Mouse (Mus musculus): ENCODE data around the gene Slc7a11. TPM values are rescaled to one million over a fixed set of nuclear protein-coding genes. Genes with fewer than 3 reads are reported as not detected.

The Slc7a11 gene
- polyA plus RNA-seq, 1 experiment from 2014 or later: 2.4 TPM

DNA sequence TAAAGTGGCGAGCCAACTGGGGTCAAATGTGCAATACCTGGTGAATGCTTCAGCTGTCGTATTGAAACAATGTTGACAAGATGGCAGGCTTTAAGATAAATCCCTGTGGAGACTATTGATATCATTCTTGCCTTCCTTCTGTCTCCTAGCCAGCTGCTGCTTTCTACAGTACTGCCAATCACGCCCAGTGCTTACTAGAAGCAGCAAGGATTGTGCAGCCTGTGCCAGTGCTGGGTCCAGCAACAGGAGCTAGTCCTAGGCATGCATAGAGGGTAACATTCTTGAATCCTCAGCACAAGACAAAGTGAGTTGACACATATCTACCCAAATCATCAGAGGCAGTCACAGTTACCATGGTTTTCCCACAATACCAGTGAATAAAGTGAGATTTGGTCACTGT lies 129.6 kb downstream of the Slc7a11 start:
- H3K4me3 ChIP-seq (ENCODE audit: low read depth, low read length): no peak overlapping the region
- no peaks in the 10 kb centered on the region for H3K9me3 ChIP-seq (ENCODE audit: control insufficient read depth, low read length)
- no peak for ATAC-seq (ENCODE audit: low FRiP score, low TSS enrichment)
- no peaks in the 10 kb centered on the region for H3K27me3 ChIP-seq (ENCODE audit: control insufficient read depth, insufficient read depth, low read length)
- no peaks in the 10 kb centered on the region for H3K36me3 ChIP-seq (ENCODE audit: control insufficient read depth, insufficient read depth, low read length)
- H3K27ac ChIP-seq (replicated peaks): no peak overlapping the region
- no peak for DNase-seq (ENCODE audit: low spot score)
- no peak overlapping the region for H3K9ac ChIP-seq (ENCODE audit: low read length)
- TF ChIP-seq CTCF (IDR thresholded peaks at IDR 0.05; ENCODE audit: low read depth): no peak
- no peak for TF ChIP-seq EP300 (optimal IDR thresholded peaks at IDR 0.05)
- H3K4me2 ChIP-seq (replicated peaks; ENCODE audit: low read depth): no peak overlapping the region
- 70% methylated on average over 3 of the region's 3 CpGs for WGBS
- H3K4me1 ChIP-seq (replicated peaks; ENCODE audit: control insufficient read depth, insufficient read depth): no peaks in the 10 kb centered on the region

DNA sequence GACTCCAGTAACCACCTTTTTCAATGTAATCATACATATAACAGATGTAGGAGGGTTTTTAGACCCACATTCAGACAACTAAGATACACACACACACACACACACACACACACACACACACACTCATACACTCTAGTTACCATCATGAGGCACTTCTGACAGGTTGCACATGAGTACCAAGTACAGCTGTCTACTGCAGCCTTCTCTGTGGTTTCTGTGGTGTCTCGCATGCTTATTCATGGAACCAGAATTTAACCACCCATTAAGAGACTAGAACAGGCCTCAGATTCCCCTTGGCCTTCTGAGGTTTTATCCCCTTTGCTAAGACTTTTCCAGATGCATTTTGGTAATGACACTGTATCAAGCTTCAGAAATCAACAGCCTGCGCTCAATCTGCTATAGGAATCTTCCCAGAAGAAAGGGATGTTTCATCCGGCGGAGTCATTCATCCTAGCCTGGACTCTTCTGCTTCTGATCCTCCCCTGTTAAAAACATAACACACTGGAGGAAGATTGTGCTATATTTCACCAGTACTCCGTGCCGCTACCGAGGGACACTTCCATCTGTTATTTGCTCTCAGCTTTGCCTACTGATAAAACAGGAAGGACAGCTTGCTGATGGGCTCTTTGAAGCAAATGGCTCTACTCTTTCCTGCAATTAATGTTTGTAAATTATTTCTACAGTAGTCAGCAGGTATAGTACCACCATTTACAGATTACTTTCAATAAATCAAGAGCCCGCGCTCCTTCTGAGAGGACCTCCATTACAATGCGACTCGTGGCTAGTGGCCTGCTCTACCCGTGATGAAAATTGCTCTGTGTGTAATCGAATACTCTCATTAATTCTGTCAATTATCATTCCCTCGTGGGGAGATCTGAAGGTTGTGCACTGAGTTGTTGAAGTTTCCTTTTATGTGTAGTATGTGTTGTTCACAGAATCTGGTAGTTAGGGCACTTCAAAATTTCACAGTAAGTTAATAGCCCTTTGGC lies 135.8 kb downstream of the Slc7a11 start:
- H3K27me3 ChIP-seq (ENCODE audit: control insufficient read depth, insufficient read depth, low read length): no peaks in the 10 kb centered on the region
- ATAC-seq (ENCODE audit: low FRiP score, low TSS enrichment): no peak
- TF ChIP-seq EP300 (optimal IDR thresholded peaks at IDR 0.05) (no peak), CTCF (IDR thresholded peaks at IDR 0.05; ENCODE audit: low read depth) (no peak)

GRCm38 (mm10) chr3:50306334-50306733 lies 137.1 kb downstream of the Slc7a11 start:
- WGBS: 73% methylated on average over 8 of the region's 8 CpGs
- no peak overlapping the region for H3K9ac ChIP-seq (ENCODE audit: low read length)
- no peaks in the 10 kb centered on the region for H3K27me3 ChIP-seq (ENCODE audit: control insufficient read depth, insufficient read depth, low read length)
- H3K36me3 ChIP-seq (ENCODE audit: control insufficient read depth, insufficient read depth, low read length): no peaks in the 10 kb centered on the region
- no peaks in the 10 kb centered on the region for H3K4me1 ChIP-seq (replicated peaks; ENCODE audit: control insufficient read depth, insufficient read depth)
- TF ChIP-seq CTCF (IDR thresholded peaks at IDR 0.05; ENCODE audit: low read depth) (no peak), EP300 (optimal IDR thresholded peaks at IDR 0.05) (no peak)
- ATAC-seq (ENCODE audit: low FRiP score, low TSS enrichment) (no peak), DNase-seq (ENCODE audit: low spot score) (no peak)
- H3K9me3 ChIP-seq (ENCODE audit: control insufficient read depth, low read length): no peaks in the 10 kb centered on the region
- H3K27ac ChIP-seq (replicated peaks): no peak overlapping the region
- H3K4me2 ChIP-seq (replicated peaks; ENCODE audit: low read depth): no peak overlapping the region
- H3K4me3 ChIP-seq (ENCODE audit: low read depth, low read length): no peak overlapping the region

More for the DNA sequence above, 135.8 kb downstream of the Slc7a11 start:
- H3K9me3 ChIP-seq (ENCODE audit: control insufficient read depth, low read length): no peaks in the 10 kb centered on the region
- no peak overlapping the region for H3K4me3 ChIP-seq (ENCODE audit: low read depth, low read length)
- no peaks in the 10 kb centered on the region for H3K36me3 ChIP-seq (ENCODE audit: control insufficient read depth, insufficient read depth, low read length)
- no peaks in the 10 kb centered on the region for H3K4me1 ChIP-seq (replicated peaks; ENCODE audit: control insufficient read depth, insufficient read depth)
- no peak for DNase-seq (ENCODE audit: low spot score)
- H3K4me2 ChIP-seq (replicated peaks; ENCODE audit: low read depth): no peak overlapping the region
- H3K27ac ChIP-seq (replicated peaks): no peak overlapping the region
- WGBS: 73% methylated on average over 14 of the region's 14 CpGs
- H3K9ac ChIP-seq (ENCODE audit: low read length): no peak overlapping the region

DNA sequence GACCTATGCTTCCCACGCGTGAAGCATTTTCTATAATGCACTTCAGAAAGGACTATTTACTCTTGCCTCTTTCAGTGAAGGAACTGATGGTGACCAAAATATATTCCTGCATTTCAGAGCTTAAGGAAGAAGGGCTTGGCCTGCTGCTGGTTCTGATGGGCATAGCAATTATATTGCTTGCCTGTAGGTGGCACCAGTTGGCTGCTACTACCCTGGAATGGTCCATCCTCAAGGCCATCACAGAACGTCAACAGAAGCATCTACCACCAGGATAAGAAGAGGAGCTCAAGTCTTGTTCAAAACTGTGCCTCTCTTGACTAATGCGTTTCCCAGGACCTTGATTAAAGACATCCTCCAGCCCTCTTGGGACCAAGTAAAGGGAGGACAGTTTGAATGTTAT lies 139.3 kb downstream of the Slc7a11 start:
- TF ChIP-seq EP300 (optimal IDR thresholded peaks at IDR 0.05): no peak
- peak; percentile 86 for TF ChIP-seq CTCF (IDR thresholded peaks at IDR 0.05; ENCODE audit: low read depth)
- Histone ChIP-seq H3K9ac (ENCODE audit: low read length) (no peak overlapping the region), H3K4me3 (ENCODE audit: low read depth, low read length) (no peak overlapping the region), H3K4me1 (replicated peaks; ENCODE audit: control insufficient read depth, insufficient read depth) (no peaks in the 10 kb centered on the region), H3K4me2 (replicated peaks; ENCODE audit: low read depth) (no peak overlapping the region), H3K9me3 (ENCODE audit: control insufficient read depth, low read length) (no peaks in the 10 kb centered on the region), H3K27ac (replicated peaks) (no peak overlapping the region), H3K27me3 (ENCODE audit: control insufficient read depth, insufficient read depth, low read length) (no peaks in the 10 kb centered on the region), H3K36me3 (ENCODE audit: control insufficient read depth, insufficient read depth, low read length) (no peaks in the 10 kb centered on the region)
- ATAC-seq (ENCODE audit: low FRiP score, low TSS enrichment) (no peak), DNase-seq (ENCODE audit: low spot score) (peak; percentile 44)
- 57% methylated on average over 4 of the region's 4 CpGs for WGBS

GRCm38 (mm10) chr3:50302648-50303047 lies 140.8 kb downstream of the Slc7a11 start:
- no peaks in the 10 kb centered on the region for H3K4me1 ChIP-seq (replicated peaks; ENCODE audit: control insufficient read depth, insufficient read depth)
- no peak overlapping the region for H3K4me2 ChIP-seq (replicated peaks; ENCODE audit: low read depth)
- TF ChIP-seq CTCF (IDR thresholded peaks at IDR 0.05; ENCODE audit: low read depth) (no peak), EP300 (optimal IDR thresholded peaks at IDR 0.05) (no peak)
- no peak overlapping the region for H3K4me3 ChIP-seq (ENCODE audit: low read depth, low read length)
- H3K9me3 ChIP-seq (ENCODE audit: control insufficient read depth, low read length): no peaks in the 10 kb centered on the region
- H3K9ac ChIP-seq (ENCODE audit: low read length): no peak overlapping the region
- ATAC-seq (ENCODE audit: low FRiP score, low TSS enrichment) (no peak), DNase-seq (ENCODE audit: low spot score) (no peak)
- H3K27ac ChIP-seq (replicated peaks): no peak overlapping the region
- no peaks in the 10 kb centered on the region for H3K27me3 ChIP-seq (ENCODE audit: control insufficient read depth, insufficient read depth, low read length)
- WGBS: 32% methylated on average over 6 of the region's 6 CpGs
- no peaks in the 10 kb centered on the region for H3K36me3 ChIP-seq (ENCODE audit: control insufficient read depth, insufficient read depth, low read length)

GRCm38 (mm10) chr3:50300952-50301303 lies 142.5 kb downstream of the Slc7a11 start:
- TF ChIP-seq EP300 (optimal IDR thresholded peaks at IDR 0.05) (no peak), CTCF (IDR thresholded peaks at IDR 0.05; ENCODE audit: low read depth) (peak; percentile 93)
- Histone ChIP-seq H3K9me3 (ENCODE audit: control insufficient read depth, low read length) (no peaks in the 10 kb centered on the region), H3K4me3 (ENCODE audit: low read depth, low read length) (no peak overlapping the region), H3K9ac (ENCODE audit: low read length) (no peak overlapping the region), H3K4me1 (replicated peaks; ENCODE audit: control insufficient read depth, insufficient read depth) (no peaks in the 10 kb centered on the region), H3K36me3 (ENCODE audit: control insufficient read depth, insufficient read depth, low read length) (no peaks in the 10 kb centered on the region), H3K4me2 (replicated peaks; ENCODE audit: low read depth) (no peak overlapping the region), H3K27ac (replicated peaks) (no peak overlapping the region), H3K27me3 (ENCODE audit: control insufficient read depth, insufficient read depth, low read length) (no peaks in the 10 kb centered on the region)
- peak; percentile 54 for DNase-seq (ENCODE audit: low spot score)
- WGBS: 3% methylated on average over 4 of the region's 4 CpGs
- no peak for ATAC-seq (ENCODE audit: low FRiP score, low TSS enrichment)
